Mouse (Mus musculus) retina, postnatal 7 days (tissue): ENCODE measurements around the gene Mast1.

Experiments used
- DNase-seq: peaks from one replicate; pipeline ENCODE4 v3.0.0-alpha.2; 2012; ENCODE audit warnings: low read depth, low spot score

Gene Mast1

GRCm38 (mm10) chr8:84944478-84945160 lies 7.5 kb upstream of the Mast1 start:
- peak; percentile 66 for DNase-seq

- DNase-seq, result no peak
Measured at GRCm38 (mm10) chr8:84943699-84944098, 6.5 kb upstream of the Mast1 start.

GRCm38 (mm10) chr8:84937620-84938485 lies 694 bp upstream of the Mast1 start:
- DNase-seq, result no peak

GRCm38 (mm10) chr8:84936041-84936961 lies 858 bp downstream of the Mast1 start:
- DNase-seq, result no peak

GRCm38 (mm10) chr8:84935489-84935888 lies 1.7 kb downstream of the Mast1 start:
- DNase-seq, result no peak

- DNase-seq, result no peak
Measured at GRCm38 (mm10) chr8:84934860-84935259, 2.3 kb downstream of the Mast1 start.

- DNase-seq, result no peak
Measured at GRCm38 (mm10) chr8:84933767-84934559, 3.2 kb downstream of the Mast1 start.

GRCm38 (mm10) chr8:84930582-84930981 lies 6.6 kb downstream of the Mast1 start:
- DNase-seq, result no peak

GRCm38 (mm10) chr8:84928456-84929306 lies 8.5 kb downstream of the Mast1 start:
- peak; percentile 79 for DNase-seq

GRCm38 (mm10) chr8:84927513-84927912 lies 9.6 kb downstream of the Mast1 start:
- DNase-seq, result no peak

GRCm38 (mm10) chr8:84925557-84925956 lies 11.6 kb downstream of the Mast1 start:
- no peak for DNase-seq

GRCm38 (mm10) chr8:84921596-84921995 lies 15.6 kb downstream of the Mast1 start:
- DNase-seq, result no peak

- no peak for DNase-seq
Measured at GRCm38 (mm10) chr8:84918646-84919045, 18.5 kb downstream of the Mast1 start.

- DNase-seq, result no peak
Measured at GRCm38 (mm10) chr8:84917781-84918180, 19.4 kb downstream of the Mast1 start.

GRCm38 (mm10) chr8:84915269-84915668 lies 21.9 kb downstream of the Mast1 start:
- DNase-seq, result no peak

GRCm38 (mm10) chr8:84913960-84914359 lies 23.2 kb downstream of the Mast1 start:
- DNase-seq, result peak; percentile 47

- no peak for DNase-seq
Measured at GRCm38 (mm10) chr8:84913502-84913900, 23.7 kb downstream of the Mast1 start.

GRCm38 (mm10) chr8:84912895-84913501 lies 24.2 kb downstream of the Mast1 start:
- DNase-seq, result peak; percentile 56

- no peak for DNase-seq
Measured at GRCm38 (mm10) chr8:84912391-84912790, 24.8 kb downstream of the Mast1 start.

GRCm38 (mm10) chr8:84911854-84912253 lies 25.3 kb downstream of the Mast1 start:
- DNase-seq, result no peak
